Mouse (Mus musculus) MEL (cell line): ENCODE data around the gene Trappc3l. TPM values are rescaled to one million over a fixed set of nuclear protein-coding genes. Genes with fewer than 3 reads are reported as not detected.

Experiments used
- DNase-seq: peaks from one replicate; pipeline ENCODE4 v3.0.0; 2011; ENCODE audit warnings: low read depth, low spot score
- H3K27ac ChIP-seq: 2 replicates; pipeline ENCODE4 v1.5.1; 2012; ENCODE audit warnings: low read depth, mild to moderate bottlenecking, control low read depth, low read length, moderate library complexity; ENCODE audit not compliant: control insufficient read depth
- H3K27me3 ChIP-seq, 2 experiments: fragments of 150-350 bp in 1 of 2; sonication (generic) in 1 of 2; 2 replicates each; pipeline ENCODE4 v1.6.1; 2012; ENCODE audit warnings: low read length in 2 of 2, mild to moderate bottlenecking in 2 of 2, improper control_type of control experiment in 1 of 2, moderate library complexity in 1 of 2; ENCODE audit not compliant: insufficient read depth in 2 of 2, control insufficient read depth in 1 of 2
- H3K36me3 ChIP-seq, 2 experiments: 2 replicates each; pipeline ENCODE4 v1.6.1; 2012 to 2014; ENCODE audit warnings: low read length in 2 of 2, improper control_type of control experiment in 1 of 2, inconsistent platforms in 1 of 2, mild to moderate bottlenecking in 1 of 2; ENCODE audit not compliant: insufficient read depth in 2 of 2, control insufficient read depth in 1 of 2
- H3K4me1 ChIP-seq, 2 experiments: fragments of 150-350 bp in 1 of 2; sonication (generic) in 1 of 2; 2 replicates each; pipeline ENCODE4 v1.6.1; 2012; ENCODE audit warnings: low read length in 2 of 2, improper control_type of control experiment in 1 of 2, mild to moderate bottlenecking in 1 of 2; ENCODE audit not compliant: insufficient read depth in 2 of 2, control insufficient read depth in 1 of 2
- H3K4me3 ChIP-seq, 2 experiments: fragments of 150-350 bp in 1 of 2; sonication (generic) in 1 of 2; 2 replicates each; pipeline ENCODE4 v1.5.1; 2012; ENCODE audit warnings: low read depth in 2 of 2, low read length in 2 of 2, mild to moderate bottlenecking in 2 of 2, moderate library complexity in 2 of 2, control low read depth in 1 of 2, improper control_type of control experiment in 1 of 2; ENCODE audit not compliant: control insufficient read depth in 1 of 2, insufficient read depth in 1 of 2
- H3K79me2 ChIP-seq: 2 replicates; pipeline ENCODE4 v1.6.1; 2012; ENCODE audit warnings: mild to moderate bottlenecking, low read length, moderate library complexity; ENCODE audit not compliant: control insufficient read depth, poor library complexity, insufficient read depth
- H3K9ac ChIP-seq: 2 replicates; pipeline ENCODE4 v1.6.1; 2012; ENCODE audit warnings: low read depth, mild to moderate bottlenecking, control low read depth, low read length, moderate library complexity; ENCODE audit not compliant: control insufficient read depth, poor library complexity, severe bottlenecking
- H3K9me3 ChIP-seq: fragments of 150-350 bp; sonication (generic); replicated peaks from 2 replicates; pipeline ENCODE4 v1.6.1; 2012; ENCODE audit warnings: mild to moderate bottlenecking, low read length, improper control_type of control experiment, moderate library complexity; ENCODE audit not compliant: insufficient read depth
- BHLHE40 ChIP-seq: IDR thresholded peaks from 2 replicates; pipeline ENCODE4 v1.6.1; 2012; ENCODE audit warnings: low read depth, mild to moderate bottlenecking, inconsistent platforms, low read length, improper control_type of control experiment, borderline replicate concordance
- CHD2 ChIP-seq: IDR thresholded peaks from 2 replicates; pipeline ENCODE4 v1.6.1; 2011; ENCODE audit warnings: low read length, improper control_type of control experiment
- E2F4 ChIP-seq: IDR thresholded peaks from 2 replicates; pipeline ENCODE4 v1.6.1; 2011; ENCODE audit warnings: low read depth, low read length, improper control_type of control experiment, borderline replicate concordance
- ELF1 ChIP-seq: IDR thresholded peaks from 2 replicates; pipeline ENCODE4 v1.6.1; 2014; ENCODE audit warnings: low read depth, mild to moderate bottlenecking, inconsistent platforms, low read length, improper control_type of control experiment, moderate library complexity
- EP300 ChIP-seq, 2 experiments: IDR thresholded peaks; 2 replicates each; pipeline ENCODE4 v1.6.1; 2011; ENCODE audit warnings: improper control_type of control experiment in 2 of 2, low read length in 2 of 2, low read depth in 1 of 2, mild to moderate bottlenecking in 1 of 2
- ETS1 ChIP-seq: IDR thresholded peaks from 2 replicates; pipeline ENCODE4 v1.6.1; 2012; ENCODE audit warnings: low read depth, mild to moderate bottlenecking, inconsistent platforms, low read length, improper control_type of control experiment, moderate library complexity
- GATA1 ChIP-seq: IDR thresholded peaks from 2 replicates; pipeline ENCODE4 v1.6.1; 2011; ENCODE audit warnings: low read depth, low read length, improper control_type of control experiment
- HCFC1 ChIP-seq: IDR thresholded peaks from 2 replicates; pipeline ENCODE4 v1.6.1; 2012; ENCODE audit warnings: low read depth, mild to moderate bottlenecking, inconsistent platforms, low read length, improper control_type of control experiment, moderate library complexity
- JUND ChIP-seq: IDR thresholded peaks from 2 replicates; pipeline ENCODE4 v1.6.1; 2011; ENCODE audit warnings: low read depth, mild to moderate bottlenecking, improper control_type of control experiment, low read length
- KAT2A ChIP-seq: conservative IDR thresholded peaks from 2 replicates; pipeline ENCODE4 v1.6.1; 2012; ENCODE audit warnings: low read depth, low read length, improper control_type of control experiment, inconsistent platforms
- MAZ ChIP-seq: IDR thresholded peaks from 2 replicates; pipeline ENCODE4 v1.6.1; 2012; ENCODE audit warnings: low read depth, mild to moderate bottlenecking, inconsistent platforms, low read length, improper control_type of control experiment
- MEF2A ChIP-seq: IDR thresholded peaks from 2 replicates; pipeline ENCODE4 v1.6.1; 2014; ENCODE audit warnings: low read depth, mild to moderate bottlenecking, inconsistent platforms, low read length, improper control_type of control experiment; ENCODE audit not compliant: poor library complexity, insufficient replicate concordance, severe bottlenecking; ENCODE audit errors: extremely low read depth
- MYB ChIP-seq: IDR thresholded peaks from 2 replicates; pipeline ENCODE4 v1.6.1; 2011; ENCODE audit warnings: mild to moderate bottlenecking, low read depth, low read length, improper control_type of control experiment
- NELFE ChIP-seq: IDR thresholded peaks from 2 replicates; pipeline ENCODE4 v1.6.1; 2011; ENCODE audit warnings: low read depth, low read length, improper control_type of control experiment
- POLR2AphosphoS2 ChIP-seq: IDR thresholded peaks from 2 replicates; pipeline ENCODE4 v1.6.1; 2011; ENCODE audit warnings: low read length, improper control_type of control experiment
- POLR2AphosphoS5 ChIP-seq: IDR thresholded peaks from 2 replicates; pipeline ENCODE4 v1.6.1; 2012; ENCODE audit warnings: low read depth, borderline replicate concordance, mild to moderate bottlenecking, inconsistent platforms, low read length, moderate library complexity, mixed read lengths
- RCOR1 ChIP-seq: IDR thresholded peaks from 2 replicates; pipeline ENCODE4 v1.6.1; 2012; ENCODE audit warnings: low read depth, mild to moderate bottlenecking, inconsistent platforms, low read length, improper control_type of control experiment
- SMC3 ChIP-seq: IDR thresholded peaks from 2 replicates; pipeline ENCODE4 v1.6.1; 2011; ENCODE audit warnings: low read depth, low read length, improper control_type of control experiment
- TCF12 ChIP-seq: IDR thresholded peaks from 2 replicates; pipeline ENCODE4 v1.6.1; 2014; ENCODE audit warnings: low read depth, mild to moderate bottlenecking, inconsistent platforms, low read length, improper control_type of control experiment, moderate library complexity
- UBTF ChIP-seq: IDR thresholded peaks from 2 replicates; pipeline ENCODE4 v1.6.1; 2012; ENCODE audit warnings: low read depth, mild to moderate bottlenecking, inconsistent platforms, low read length, improper control_type of control experiment, moderate library complexity, borderline replicate concordance; ENCODE audit not compliant: insufficient read depth
- USF1 ChIP-seq: IDR thresholded peaks from 2 replicates; pipeline ENCODE4 v1.6.1; 2014; ENCODE audit warnings: low read depth, mild to moderate bottlenecking, inconsistent platforms, low read length, improper control_type of control experiment, moderate library complexity
- ZC3H11A ChIP-seq: IDR thresholded peaks from 2 replicates; pipeline ENCODE4 v1.6.1; 2012; ENCODE audit warnings: low read depth, mild to moderate bottlenecking, inconsistent platforms, low read length, improper control_type of control experiment
- ZKSCAN1 ChIP-seq: IDR thresholded peaks from 2 replicates; pipeline ENCODE4 v1.6.1; 2012; ENCODE audit warnings: low read depth, mild to moderate bottlenecking, inconsistent platforms, low read length, improper control_type of control experiment, moderate library complexity
- polyA plus RNA-seq, 2 experiments: library from polyadenylated mRNA; stranded (reverse) in 1 of 2; unstranded in 1 of 2; fragments of >175 nt in 1 of 2; fragments of >200 nt in 1 of 2; gene quantifications; 2 replicates each; pipeline versions ENCODE4 v1.2.1 to v1.2.4; 2012; ENCODE audit warnings: low replicate concordance in 2 of 2, low read depth in 1 of 2; ENCODE audit not compliant: insufficient read length in 2 of 2, insufficient read depth in 1 of 2, missing spikeins in 1 of 2
- total RNA-seq: library from RNA; depleted of rRNA; stranded (reverse); fragments of 300-350 nt; gene quantifications from 2 replicates; pipeline ENCODE4 v1.2.3, GENCODE M21; 2012

Trappc3l gene
- total and polyA plus RNA-seq, 3 experiments: not detected

GRCm38 (mm10) chr10:34066591-34066990, 29.2 kb downstream of the Trappc3l start:
- Histone ChIP-seq H3K36me3 (no peaks in the 10 kb centered on the region), H3K27me3 (no peaks in the 10 kb centered on the region; a peak in 1 of 4 replicates)

GRCm38 (mm10) chr10:34069606-34070005, 32.2 kb downstream of the Trappc3l start:
- TF ChIP-seq NELFE: no peak
- TF ChIP-seq ZKSCAN1: no peak
- TF ChIP-seq GATA1: no peak
- TF ChIP-seq MAZ: no peak
- no peak for TF ChIP-seq BHLHE40
- no peak for TF ChIP-seq MEF2A
- no peak for TF ChIP-seq POLR2AphosphoS5
- no peak for TF ChIP-seq E2F4
- no peak for TF ChIP-seq CHD2
- no peak for TF ChIP-seq EP300 (IDR thresholded peaks at IDR 0.05; ENCODE audit: low read depth in 1 of 2, low read length in 2 of 2)
- no peak for TF ChIP-seq KAT2A
- no peak for TF ChIP-seq ELF1
- no peak for TF ChIP-seq JUND
- no peak for TF ChIP-seq RCOR1
- TF ChIP-seq MYB: no peak
- TF ChIP-seq TCF12: no peak
- TF ChIP-seq POLR2AphosphoS2: no peak
- TF ChIP-seq ZC3H11A: no peak
- Histone ChIP-seq H3K9me3 (no peaks in the 10 kb centered on the region), H3K9ac (no peak overlapping the region), H3K79me2 (no peaks in the 10 kb centered on the region), H3K27ac (no peak overlapping the region), H3K4me1 (no peaks in the 10 kb centered on the region; a peak in 1 of 4 replicates), H3K36me3 (no peaks in the 10 kb centered on the region), H3K27me3 (no peaks in the 10 kb centered on the region; a peak in 1 of 4 replicates), H3K4me3 (no peak overlapping the region)
- no peak for DNase-seq

More at GRCm38 (mm10) chr10:34066591-34066990, 29.2 kb downstream of the Trappc3l start:
- Histone ChIP-seq H3K4me1 (no peaks in the 10 kb centered on the region; a peak in 1 of 4 replicates), H3K4me3 (no peak overlapping the region), H3K9ac (no peak overlapping the region), H3K9me3 (no peaks in the 10 kb centered on the region), H3K27ac (no peak overlapping the region), H3K79me2 (no peaks in the 10 kb centered on the region)
- TF ChIP-seq UBTF: no peak
- TF ChIP-seq ZC3H11A: no peak
- no peak for TF ChIP-seq KAT2A
- no peak for TF ChIP-seq ELF1
- TF ChIP-seq SMC3: no peak
- no peak for TF ChIP-seq USF1
- no peak for TF ChIP-seq CHD2
- TF ChIP-seq POLR2AphosphoS2: no peak
- TF ChIP-seq ZKSCAN1: no peak
- no peak for TF ChIP-seq MYB
- TF ChIP-seq BHLHE40: no peak
- no peak for TF ChIP-seq HCFC1
- no peak for TF ChIP-seq GATA1
- TF ChIP-seq ETS1: no peak
- no peak for DNase-seq
